Comparison of ENCODE assay signal across 19 mouse cellular contexts in the genomic region with DNA sequence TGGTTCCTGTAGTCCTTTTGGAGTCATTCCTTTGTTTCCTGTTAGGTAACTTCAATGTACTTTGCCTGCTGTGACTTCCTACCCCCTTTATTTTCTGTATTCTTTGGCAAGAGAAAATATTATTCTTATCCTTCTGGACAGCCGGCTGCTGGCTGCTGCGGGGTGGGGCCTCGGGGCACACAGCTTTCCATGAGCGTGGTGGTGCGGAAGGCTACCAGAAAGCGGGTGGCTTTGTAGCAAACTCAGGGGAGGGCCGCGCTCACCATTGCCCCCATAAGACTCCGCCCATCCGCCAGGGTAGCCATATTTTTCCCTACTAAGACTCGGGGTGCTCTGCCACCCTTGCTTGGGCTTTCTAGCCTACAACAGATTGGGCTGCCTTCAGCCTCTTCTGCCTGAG. TPM values are rescaled to one million over a fixed set of nuclear protein-coding genes. Genes with fewer than 3 reads are reported as not detected.
DNase-seq lines count a peak whose midpoint lies in the region; ATAC-seq and TF ChIP-seq lines count a peak whose summit lies in the region.
"Not testable (repeated sequence)": the region's sequence is repeated elsewhere in the genome, so short reads cannot be mapped to it uniquely, and the experiment has no call there.
"Had no signal": no experiment of that assay in that cellular context is flagged by ENCODE, and none has a peak within 500 bp of the region (broad histone marks: within the 10 kb centered on the region; RNA-seq: fewer than 3 reads in every experiment).

No protein-coding gene starts in this region.

- not testable (repeated sequence) for H3K27ac ChIP-seq in forebrain, embryonic 11.5 days (ENCODE audit: low read depth, low read length); heart, embryonic 14.5 days (replicated peaks in 1 of 2; ENCODE audit: control insufficient read depth in 1 of 2, insufficient read depth in 1 of 2, low read depth in 2 of 2, low read length in 2 of 2); intestine, embryonic 15.5 days; kidney, embryonic 14.5 days (ENCODE audit: low read depth, low read length); lung, postnatal 0 days (ENCODE audit: low read length); midbrain, embryonic 13.5 days; stomach, embryonic 14.5 days (ENCODE audit: low read length)

- H3K4me1 ChIP-seq in forebrain, embryonic 11.5 days (replicated peaks; ENCODE audit: control insufficient read depth, insufficient read depth, low read length); heart, embryonic 14.5 days (ENCODE audit: control insufficient read depth in 2 of 2, insufficient read depth in 2 of 2, low read length in 2 of 2); intestine, embryonic 15.5 days (replicated peaks); kidney, embryonic 14.5 days (ENCODE audit: control insufficient read depth, insufficient read depth, low read length); lung, postnatal 0 days (ENCODE audit: insufficient read depth, low read depth, low read length); midbrain, embryonic 13.5 days (replicated peaks); stomach, embryonic 14.5 days (ENCODE audit: control insufficient read depth, insufficient read depth, low read length): not testable (repeated sequence)

- ATAC-seq in forebrain, embryonic 11.5 days (replicated peaks; ENCODE audit: low FRiP score), result peak; percentile 72
- peak; percentile 68 for ATAC-seq in heart, embryonic 14.5 days (ENCODE audit: insufficient number of reproducible peaks, insufficient read depth, low FRiP score, low read depth)
- peak; percentile 79 for ATAC-seq in intestine, embryonic 15.5 days
- peak; percentile 28; the same call in 1 of the 2 replicates for ATAC-seq in kidney, embryonic 14.5 days (ENCODE audit: low FRiP score, low TSS enrichment)
- ATAC-seq in lung, postnatal 0 days, result peak; percentile 61
- 0 out of 2 replicates have a peak, but pooled peaks have one; percentile 34 for ATAC-seq in midbrain, embryonic 13.5 days
- ATAC-seq in stomach, embryonic 14.5 days (ENCODE audit: insufficient number of reproducible peaks, insufficient read depth, low FRiP score, low read depth), result 0 out of 2 replicates have a peak, but pooled peaks have one; percentile 69

- not testable (repeated sequence) for H3K9me3 ChIP-seq in forebrain, embryonic 11.5 days (ENCODE audit: control insufficient read depth, low read length); heart, embryonic 14.5 days (ENCODE audit: control insufficient read depth, low read length); intestine, embryonic 15.5 days; kidney, embryonic 14.5 days (ENCODE audit: control insufficient read depth, low read length); lung, postnatal 0 days (ENCODE audit: low read length); midbrain, embryonic 13.5 days; stomach, embryonic 14.5 days (ENCODE audit: control insufficient read depth, low read depth, low read length)

- not testable (repeated sequence) for TF ChIP-seq EP300 in lung, postnatal 0 days (IDR thresholded peaks at IDR 0.05)

- H3K4me3 ChIP-seq in forebrain, embryonic 11.5 days (ENCODE audit: low read depth, low read length); heart, embryonic 14.5 days (ENCODE audit: control insufficient read depth in 1 of 2, insufficient read depth in 1 of 2, low read depth in 1 of 2, low read length in 2 of 2); intestine, embryonic 15.5 days (replicated peaks); kidney, embryonic 14.5 days (ENCODE audit: low read length); lung, postnatal 0 days (ENCODE audit: low read depth, low read length); midbrain, embryonic 13.5 days (replicated peaks); stomach, embryonic 14.5 days (ENCODE audit: low read depth, low read length): not testable (repeated sequence)

- not testable (repeated sequence) for H3K9ac ChIP-seq in forebrain, embryonic 11.5 days (ENCODE audit: low read length); heart, embryonic 14.5 days (ENCODE audit: low read length); intestine, embryonic 15.5 days; kidney, embryonic 14.5 days (ENCODE audit: low read depth, low read length); lung, postnatal 0 days (replicated peaks; ENCODE audit: low read depth); midbrain, embryonic 13.5 days (replicated peaks); stomach, embryonic 14.5 days (replicated peaks; ENCODE audit: low read depth, low read length)

- TF ChIP-seq CTCF in lung, postnatal 0 days (IDR thresholded peaks at IDR 0.05), result not testable (repeated sequence)

- no CpG with 5 or more reads among the region's 11 CpGs for WGBS in forebrain, embryonic 11.5 days
- WGBS in heart, embryonic 14.5 days, result no CpG with 5 or more reads among the region's 11 CpGs
- WGBS in intestine, embryonic 15.5 days, result no CpG with 5 or more reads among the region's 11 CpGs
- WGBS in kidney, embryonic 14.5 days, result no CpG with 5 or more reads among the region's 11 CpGs
- no CpG with 5 or more reads among the region's 11 CpGs for WGBS in lung, postnatal 0 days
- WGBS in midbrain, embryonic 13.5 days, result no CpG with 5 or more reads among the region's 11 CpGs
- WGBS in stomach, embryonic 14.5 days, result no CpG with 5 or more reads among the region's 11 CpGs

- H3K36me3 ChIP-seq in forebrain, embryonic 11.5 days (ENCODE audit: control insufficient read depth, insufficient read depth, low read length); heart, embryonic 14.5 days (ENCODE audit: control insufficient read depth, insufficient read depth, low read length); intestine, embryonic 15.5 days; kidney, embryonic 14.5 days (ENCODE audit: control insufficient read depth, insufficient read depth, low read length); lung, postnatal 0 days (ENCODE audit: insufficient read depth, low read length); midbrain, embryonic 13.5 days; stomach, embryonic 14.5 days (ENCODE audit: control insufficient read depth, insufficient read depth, low read length): not testable (repeated sequence)

- not testable (repeated sequence) for DNase-seq in forebrain, embryonic 11.5 days (ENCODE audit: low spot score); lung, postnatal 0 days (ENCODE audit: low spot score)

- not testable (repeated sequence) for H3K27me3 ChIP-seq in forebrain, embryonic 11.5 days (ENCODE audit: control insufficient read depth, insufficient read depth, low read length); heart, embryonic 14.5 days (ENCODE audit: control insufficient read depth, insufficient read depth, low read length); intestine, embryonic 15.5 days (replicated peaks); kidney, embryonic 14.5 days (ENCODE audit: control insufficient read depth, insufficient read depth, low read length); lung, postnatal 0 days (replicated peaks; ENCODE audit: insufficient read depth, low read length); midbrain, embryonic 13.5 days; stomach, embryonic 14.5 days (ENCODE audit: control insufficient read depth, insufficient read depth, low read length)

- not testable (repeated sequence) for H3K4me2 ChIP-seq in forebrain, embryonic 11.5 days (ENCODE audit: low read depth, low read length, severe bottlenecking); heart, embryonic 14.5 days (ENCODE audit: low read length); intestine, embryonic 15.5 days (replicated peaks); kidney, embryonic 14.5 days (replicated peaks; ENCODE audit: low read depth, low read length); lung, postnatal 0 days (replicated peaks; ENCODE audit: low read depth, low read length); midbrain, embryonic 13.5 days (replicated peaks); stomach, embryonic 14.5 days (replicated peaks; ENCODE audit: low read depth, low read length)

RNA-seq across cellular contexts. Expression of a gene that starts 20.7 kb away (rescaled TPM):
- not detected in 2 replicates for polyA plus RNA-seq in forebrain, embryonic 11.5 days (2014; fragmentation: Nextera tagmentation; extraction: Ambion mirVana)
- polyA plus RNA-seq in heart, embryonic 14.5 days (2014; fragmentation: Nextera tagmentation; extraction: Ambion mirVana), result 0.08 TPM in 1 of 2 replicates, not detected in the other
- polyA plus RNA-seq in intestine, embryonic 15.5 days (2015; fragmentation: Nextera tagmentation; extraction: Ambion mirVana), result 0.05 and 0.44 TPM in 2 replicates
- not detected in 2 replicates for polyA plus RNA-seq in kidney, embryonic 14.5 days (2014; fragmentation: Nextera tagmentation; extraction: Ambion mirVana)
- polyA plus RNA-seq in lung, postnatal 0 days (2015; fragmentation: Nextera tagmentation; extraction: Ambion mirVana), result 0.19 and 0.25 TPM in 2 replicates
- not detected in 2 replicates for polyA plus RNA-seq in midbrain, embryonic 13.5 days (2015; fragmentation: Nextera tagmentation; extraction: Ambion mirVana)
- polyA plus RNA-seq in stomach, embryonic 14.5 days (2014; fragmentation: Nextera tagmentation; extraction: Ambion mirVana), result not detected in 2 replicates
- polyA plus RNA-seq: activated CD4-positive, CD25-positive, alpha-beta regulatory T cell, adult 4 months; brain, embryonic 14.5 days; cortical plate, adult 2 months; embryonic facial prominence, embryonic 10.5 days; embryonic facial prominence, embryonic 13.5 days; erythroblast, embryonic 14.5 days; forebrain, embryonic 14.5 days; forebrain, postnatal 0 days; hindbrain, embryonic 10.5 days; hindbrain, embryonic 13.5 days; hindbrain, embryonic 16.5 days had no signal

RNA-seq across cellular contexts. Expression of a gene that starts 36.3 kb away (rescaled TPM):
- not detected in 2 replicates for polyA plus RNA-seq in forebrain, embryonic 11.5 days (2014; fragmentation: Nextera tagmentation; extraction: Ambion mirVana)
- not detected in 2 replicates for polyA plus RNA-seq in heart, embryonic 14.5 days (2014; fragmentation: Nextera tagmentation; extraction: Ambion mirVana)
- polyA plus RNA-seq in intestine, embryonic 15.5 days (2015; fragmentation: Nextera tagmentation; extraction: Ambion mirVana), result 0.16 TPM in 1 of 2 replicates, not detected in the other
- not detected in 2 replicates for polyA plus RNA-seq in kidney, embryonic 14.5 days (2014; fragmentation: Nextera tagmentation; extraction: Ambion mirVana)
- 0.08 TPM in 1 of 2 replicates, not detected in the other for polyA plus RNA-seq in lung, postnatal 0 days (2015; fragmentation: Nextera tagmentation; extraction: Ambion mirVana)
- polyA plus RNA-seq in midbrain, embryonic 13.5 days (2015; fragmentation: Nextera tagmentation; extraction: Ambion mirVana), result not detected in 2 replicates
- 0.09 TPM in 1 of 2 replicates, not detected in the other for polyA plus RNA-seq in stomach, embryonic 14.5 days (2014; fragmentation: Nextera tagmentation; extraction: Ambion mirVana)
- polyA plus RNA-seq: cortical plate, adult 2 months; embryonic facial prominence, embryonic 10.5 days; embryonic facial prominence, embryonic 13.5 days; erythroblast, embryonic 14.5 days; forebrain, embryonic 14.5 days; forebrain, postnatal 0 days; heart, embryonic 11.5 days; hindbrain, embryonic 10.5 days; hindbrain, embryonic 13.5 days had no signal

RNA-seq across cellular contexts. Expression of a gene that starts 57.1 kb away (rescaled TPM):
- 11.5 and 12.5 TPM in 2 replicates for polyA plus RNA-seq in forebrain, embryonic 11.5 days (2014; fragmentation: Nextera tagmentation; extraction: Ambion mirVana)
- 16.1 and 17.3 TPM in 2 replicates for polyA plus RNA-seq in heart, embryonic 14.5 days (2014; fragmentation: Nextera tagmentation; extraction: Ambion mirVana)
- 14.0 and 14.1 TPM in 2 replicates for polyA plus RNA-seq in intestine, embryonic 15.5 days (2015; fragmentation: Nextera tagmentation; extraction: Ambion mirVana)
- 10.8 and 13.2 TPM in 2 replicates for polyA plus RNA-seq in kidney, embryonic 14.5 days (2014; fragmentation: Nextera tagmentation; extraction: Ambion mirVana)
- 7.2 and 8.7 TPM in 2 replicates for polyA plus RNA-seq in lung, postnatal 0 days (2015; fragmentation: Nextera tagmentation; extraction: Ambion mirVana)
- 16.2 and 18.5 TPM in 2 replicates for polyA plus RNA-seq in midbrain, embryonic 13.5 days (2015; fragmentation: Nextera tagmentation; extraction: Ambion mirVana)
- polyA plus RNA-seq in stomach, embryonic 14.5 days (2014; fragmentation: Nextera tagmentation; extraction: Ambion mirVana), result 13.6 and 16.0 TPM in 2 replicates

Comparison
In these comparisons a context has a peak if more than half of its experiments do, and no peak if none do; other contexts are left out.
1. ATAC-seq: peak in every context shown above with its lines; median percentile 79 in intestine, embryonic 15.5 days; 72 in forebrain, embryonic 11.5 days; 69 in stomach, embryonic 14.5 days; 68 in heart, embryonic 14.5 days; 61 in lung, postnatal 0 days; 34 in midbrain, embryonic 13.5 days; 28 in kidney, embryonic 14.5 days.